Mouse (Mus musculus) liver, embryonic 16.5 days (tissue): ENCODE results near the gene Zranb3. TPM values are rescaled to one million over a fixed set of nuclear protein-coding genes. Genes with fewer than 3 reads are reported as not detected.
"Not testable (repeated sequence)": the region's sequence is repeated elsewhere in the genome, so short reads cannot be mapped to it uniquely, and the experiment has no call there.

Source experiments
- ATAC-seq: fragments of 200-750 bp; cut with Nextera tagmentation; 2 replicates; pipeline ENCODE4 v1.8.0; 2017; ENCODE audit warnings: low read depth, mild to moderate bottlenecking, moderate number of reproducible peaks, moderate library complexity
- H3K27ac ChIP-seq: fragments of 300-500 bp; sonication (generic); 2 replicates; pipeline ENCODE4 v1.5.1; 2014; ENCODE audit warnings: mild to moderate bottlenecking, low read length
- H3K27me3 ChIP-seq: fragments of 300-500 bp; sonication (generic); 2 replicates; pipeline ENCODE4 v1.6.1; 2014; ENCODE audit warnings: low read depth, low read length, mixed read lengths; ENCODE audit not compliant: control insufficient read depth, insufficient read depth
- H3K36me3 ChIP-seq: fragments of 300-500 bp; sonication (generic); 2 replicates; pipeline ENCODE4 v1.6.1; 2014; ENCODE audit warnings: mild to moderate bottlenecking; ENCODE audit not compliant: control insufficient read depth, insufficient read depth
- H3K4me1 ChIP-seq: fragments of 300-500 bp; sonication (generic); 2 replicates; pipeline ENCODE4 v1.6.1; 2014; ENCODE audit warnings: low read depth, low read length, mixed read lengths; ENCODE audit not compliant: control insufficient read depth
- H3K4me2 ChIP-seq: fragments of 300-500 bp; sonication (generic); 2 replicates; pipeline ENCODE4 v1.6.1; 2014; ENCODE audit warnings: low read depth, low read length, mixed read lengths
- H3K4me3 ChIP-seq: fragments of 300-500 bp; sonication (generic); 2 replicates; pipeline ENCODE4 v1.5.1; 2014; ENCODE audit warnings: low read depth, mild to moderate bottlenecking, low read length
- H3K9ac ChIP-seq: fragments of 300-500 bp; sonication (generic); 2 replicates; pipeline ENCODE4 v1.6.1; 2014; ENCODE audit warnings: low read depth, low read length
- H3K9me3 ChIP-seq: fragments of 300-500 bp; sonication (generic); replicated peaks from 2 replicates; pipeline ENCODE4 v1.6.1; 2016; ENCODE audit warnings: low read length; ENCODE audit not compliant: control insufficient read depth
- WGBS: fragments of 180-500 bp; shearing (Covaris S2); extraction: QIAGEN DNeasy Blood & Tissue Kit; methylation state at CpG from one replicate; pipeline ENCODE4 v1.1.7; 2014; ENCODE audit not compliant: insufficient replicate concordance; 5-methylcytosine and 5-hydroxymethylcytosine counted together
- polyA plus RNA-seq: library from polyadenylated mRNA; unstranded; fragments of >200 nt; fragmentation: Nextera tagmentation; extraction: Ambion mirVana; gene quantifications from 2 replicates; pipeline ENCODE4 v1.2.1, GENCODE M21; 2015

The Zranb3 gene
- polyA plus RNA-seq, 1 experiment from 2014 or later = 3.4 TPM

DNA sequence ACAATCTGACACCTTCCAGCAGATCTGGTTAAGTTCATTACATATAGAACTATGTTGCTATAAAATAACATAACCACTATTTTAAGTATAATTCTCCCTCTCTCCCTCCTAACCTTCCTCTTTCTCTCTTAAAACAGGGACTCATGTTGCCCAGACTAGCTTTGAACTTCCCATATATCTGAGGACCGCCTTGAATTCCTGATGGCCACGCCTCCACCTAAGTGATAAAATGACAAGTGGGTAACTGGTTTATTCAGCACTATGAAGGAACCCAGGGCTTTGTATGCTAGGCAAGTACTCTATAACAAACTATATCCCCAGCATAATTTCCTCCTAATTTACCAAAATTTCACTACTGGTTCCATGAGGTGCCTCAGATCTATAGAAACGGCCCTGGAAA, 139.5 kb downstream of the Zranb3 start:
- Histone ChIP-seq H3K4me1 (no peaks in the 10 kb centered on the region), H3K27ac (no peak overlapping the region), H3K4me3 (no peak overlapping the region), H3K9ac (no peak overlapping the region), H3K36me3 (no peaks in the 10 kb centered on the region), H3K27me3 (no peaks in the 10 kb centered on the region), H3K9me3 (no peaks in the 10 kb centered on the region), H3K4me2 (no peak overlapping the region)
- WGBS = 73% methylated on average over 3 of the region's 3 CpGs
- ATAC-seq = no peak

DNA sequence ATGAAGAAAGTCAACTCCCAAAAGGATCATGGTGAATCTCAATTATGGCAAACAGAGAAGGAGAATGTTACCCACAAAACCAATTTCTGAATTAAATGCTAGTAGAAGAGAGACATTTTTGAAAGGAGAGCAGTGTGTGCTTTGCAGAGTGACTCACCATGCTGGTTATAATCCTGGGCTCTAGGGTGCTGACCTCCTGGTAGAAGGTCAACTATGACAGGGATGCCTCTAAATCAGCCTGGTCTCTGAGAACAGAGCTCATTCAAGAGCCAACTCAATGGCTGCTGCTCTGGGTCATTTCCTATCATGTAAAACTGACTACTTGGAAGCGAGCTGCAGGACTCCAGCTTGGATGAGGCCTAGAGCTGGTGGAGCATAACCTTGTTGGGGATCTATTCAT, 141.7 kb downstream of the Zranb3 start:
- no peak overlapping the region for H3K4me3 ChIP-seq
- H3K9ac ChIP-seq = no peak overlapping the region
- H3K4me1 ChIP-seq = no peaks in the 10 kb centered on the region
- H3K27ac ChIP-seq = no peak overlapping the region
- WGBS = 76% methylated on average over 1 of the region's 1 CpGs
- no peak for ATAC-seq
- H3K27me3 ChIP-seq = no peaks in the 10 kb centered on the region
- H3K4me2 ChIP-seq = no peak overlapping the region
- H3K9me3 ChIP-seq = no peaks in the 10 kb centered on the region
- H3K36me3 ChIP-seq = no peaks in the 10 kb centered on the region

DNA sequence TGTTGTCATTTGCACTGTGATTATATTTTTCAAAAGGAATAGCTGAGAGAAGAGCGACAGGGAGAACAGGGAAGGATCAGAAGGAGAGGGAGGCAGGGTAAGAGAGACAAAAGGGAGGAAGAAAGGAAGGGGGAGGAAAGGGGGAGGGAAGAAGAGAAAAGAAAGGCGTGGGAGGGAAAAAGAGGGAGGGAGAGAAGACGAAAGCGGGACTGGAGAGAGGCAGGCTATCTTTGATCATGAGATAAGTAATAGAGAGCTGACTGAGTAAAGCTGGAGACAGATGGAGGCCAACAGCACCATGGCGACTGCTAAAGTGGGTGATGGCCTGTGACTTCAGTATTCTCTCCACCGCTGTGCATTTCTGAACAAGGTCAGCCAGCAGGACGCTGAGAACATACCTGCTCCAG, 143.5 kb downstream of the Zranb3 start:
- H3K4me2 ChIP-seq = no peak overlapping the region
- 61% methylated on average over 7 of the region's 7 CpGs for WGBS
- no peaks in the 10 kb centered on the region for H3K36me3 ChIP-seq
- H3K4me1 ChIP-seq = no peaks in the 10 kb centered on the region
- H3K27me3 ChIP-seq = no peaks in the 10 kb centered on the region
- no peak overlapping the region for H3K9ac ChIP-seq
- no peak overlapping the region for H3K4me3 ChIP-seq
- H3K27ac ChIP-seq = no peak overlapping the region
- ATAC-seq = no peak
- H3K9me3 ChIP-seq = no peaks in the 10 kb centered on the region

DNA sequence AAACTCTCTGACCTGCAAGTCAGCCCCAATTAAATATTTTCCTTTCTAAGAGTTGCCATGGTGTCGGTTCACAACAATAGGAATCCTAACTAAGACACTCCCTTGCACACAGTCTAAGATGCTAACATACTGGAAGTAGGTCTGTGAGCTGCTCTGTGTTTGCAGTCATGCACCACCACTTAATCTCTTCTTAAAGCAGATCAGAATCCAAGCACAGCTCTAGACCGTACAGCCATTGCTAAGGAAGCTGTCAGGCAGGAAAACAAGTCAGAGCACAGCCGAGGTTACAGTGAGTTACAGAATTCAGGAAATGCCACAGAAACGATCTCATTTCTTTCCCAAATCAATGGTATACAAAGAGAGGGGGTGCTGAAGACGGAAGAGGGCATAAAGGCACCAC, 144.0 kb downstream of the Zranb3 start:
- H3K4me2 ChIP-seq = no peak overlapping the region
- ATAC-seq = no peak
- no peaks in the 10 kb centered on the region for H3K9me3 ChIP-seq
- no peaks in the 10 kb centered on the region for H3K36me3 ChIP-seq
- no peak overlapping the region for H3K9ac ChIP-seq
- no peaks in the 10 kb centered on the region for H3K27me3 ChIP-seq
- no peak overlapping the region for H3K27ac ChIP-seq
- no peaks in the 10 kb centered on the region for H3K4me1 ChIP-seq
- 48% methylated on average over 5 of the region's 5 CpGs for WGBS
- H3K4me3 ChIP-seq = no peak overlapping the region

DNA sequence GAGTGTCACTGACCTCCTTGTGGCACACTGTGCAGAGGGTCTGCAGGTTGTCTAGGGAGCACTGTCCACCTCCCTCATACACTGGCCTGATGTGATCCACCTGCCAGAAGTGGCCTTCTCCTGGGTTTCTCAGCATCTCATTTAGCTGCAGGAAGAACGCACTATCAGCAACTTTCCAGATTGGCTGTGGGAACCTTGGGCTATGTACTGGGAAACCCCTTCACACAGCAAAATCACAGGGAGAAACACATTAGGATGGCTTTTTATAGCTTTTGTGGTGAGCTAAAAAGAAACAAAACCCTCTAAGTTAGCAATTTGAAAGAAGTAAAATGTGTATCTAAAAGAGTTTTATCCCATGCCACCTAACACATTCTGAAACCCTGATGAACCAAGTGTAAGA, 146.3 kb downstream of the Zranb3 start:
- WGBS = 85% methylated on average over 1 of the region's 1 CpGs
- ATAC-seq = no peak
- H3K27ac ChIP-seq = no peak overlapping the region
- no peak overlapping the region for H3K9ac ChIP-seq
- no peaks in the 10 kb centered on the region for H3K27me3 ChIP-seq
- no peak overlapping the region for H3K4me3 ChIP-seq
- no peaks in the 10 kb centered on the region for H3K36me3 ChIP-seq
- H3K4me2 ChIP-seq = no peak overlapping the region
- H3K4me1 ChIP-seq = no peaks in the 10 kb centered on the region
- H3K9me3 ChIP-seq = no peaks in the 10 kb centered on the region

DNA sequence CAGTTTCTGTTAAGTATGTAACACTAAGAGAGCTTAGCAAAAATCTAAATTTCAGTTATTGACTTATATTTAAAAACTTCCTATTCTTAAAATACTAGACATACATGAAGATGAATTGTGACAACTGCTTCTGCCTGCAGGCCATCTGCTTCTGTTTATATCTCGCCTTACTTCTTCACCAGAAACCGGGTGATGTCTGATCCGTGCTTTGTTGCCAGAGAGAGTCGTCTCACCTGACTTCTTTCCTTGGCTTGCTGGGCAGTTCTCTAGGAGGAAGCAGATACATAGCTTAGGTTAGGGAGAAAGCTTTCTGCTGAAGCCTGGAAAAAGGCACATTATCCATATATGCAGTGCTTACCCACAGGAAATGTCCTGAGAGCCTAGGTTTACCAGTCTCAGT, 148.0 kb downstream of the Zranb3 start:
- no peak overlapping the region for H3K27ac ChIP-seq
- WGBS = 83% methylated on average over 4 of the region's 4 CpGs
- H3K9me3 ChIP-seq = no peaks in the 10 kb centered on the region
- no peak overlapping the region for H3K4me2 ChIP-seq
- H3K4me1 ChIP-seq = no peaks in the 10 kb centered on the region
- no peak overlapping the region for H3K9ac ChIP-seq
- no peaks in the 10 kb centered on the region for H3K27me3 ChIP-seq
- ATAC-seq = no peak
- H3K36me3 ChIP-seq = no peaks in the 10 kb centered on the region
- no peak overlapping the region for H3K4me3 ChIP-seq

DNA sequence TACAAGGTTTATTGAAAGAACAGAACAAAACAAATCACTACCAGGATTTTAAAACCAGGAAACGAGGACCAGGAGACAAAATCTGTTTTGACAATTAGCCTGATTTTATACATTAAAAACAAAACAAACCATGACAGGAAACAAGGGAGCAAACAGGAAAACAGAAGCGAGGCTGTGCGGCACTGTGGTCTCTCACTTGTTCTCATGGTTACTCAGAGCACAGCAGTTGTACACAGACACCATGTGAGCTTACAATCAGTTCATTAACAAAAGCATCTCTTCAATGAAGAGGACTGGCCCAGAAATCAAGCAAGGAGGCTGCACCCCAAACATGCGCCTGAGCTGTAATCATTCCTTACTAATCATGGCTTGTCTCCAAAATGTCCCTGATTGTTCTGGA, 148.6 kb downstream of the Zranb3 start:
- H3K9me3 ChIP-seq, H3K9ac ChIP-seq, H3K27ac ChIP-seq, H3K4me1 ChIP-seq, H3K4me3 ChIP-seq, H3K27me3 ChIP-seq, ATAC-seq, H3K36me3 ChIP-seq, H3K4me2 ChIP-seq: not testable (repeated sequence)
- 71% methylated on average over 4 of the region's 4 CpGs for WGBS

DNA sequence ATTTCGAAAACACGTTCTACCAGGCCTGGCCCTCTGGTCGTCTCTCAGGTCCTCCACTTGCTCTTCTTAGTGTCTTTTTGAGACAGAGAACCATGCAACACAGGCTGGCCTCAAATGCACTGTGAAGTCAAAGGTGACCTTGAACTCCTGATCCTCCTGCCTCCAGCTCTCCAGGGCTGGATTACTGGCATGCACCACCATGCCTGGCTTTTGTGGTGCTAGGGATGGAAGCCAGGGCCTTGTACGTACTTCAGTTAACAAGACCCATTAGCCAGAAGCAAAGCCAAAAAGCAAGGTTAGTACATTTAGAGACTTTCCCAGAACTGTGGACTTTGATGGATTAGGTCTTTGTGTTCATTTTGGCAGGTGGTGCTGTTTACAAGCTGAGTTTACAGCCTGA, 150.6 kb downstream of the Zranb3 start:
- Histone ChIP-seq H3K4me2 (no peak overlapping the region), H3K27ac (no peak overlapping the region), H3K9me3 (no peaks in the 10 kb centered on the region), H3K27me3 (no peaks in the 10 kb centered on the region), H3K9ac (no peak overlapping the region), H3K4me1 (no peaks in the 10 kb centered on the region), H3K36me3 (no peaks in the 10 kb centered on the region), H3K4me3 (no peak overlapping the region)
- ATAC-seq = no peak
- WGBS = 68% methylated on average over 4 of the region's 4 CpGs

DNA sequence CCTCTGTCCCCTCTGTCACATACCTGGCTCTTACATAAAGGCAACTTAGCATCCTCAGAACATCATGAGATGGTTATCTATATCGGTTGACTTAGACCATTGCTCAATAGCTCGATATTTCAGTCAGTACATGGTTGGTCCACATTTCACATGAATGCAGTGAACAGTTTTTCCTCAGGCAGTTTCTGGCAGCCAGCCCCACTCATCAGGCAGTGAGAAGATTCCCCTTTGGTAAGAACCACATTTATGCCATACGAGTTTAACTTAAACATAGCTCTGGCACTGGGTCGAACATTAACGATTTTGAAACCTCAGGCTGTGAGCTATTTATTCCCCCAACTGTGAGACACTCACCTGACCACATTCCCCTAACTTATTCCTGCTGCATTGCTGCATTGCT, 154.1 kb downstream of the Zranb3 start:
- Histone ChIP-seq H3K4me3 (no peak overlapping the region), H3K9ac (no peak overlapping the region), H3K36me3 (0 out of 2 replicates have a peak, but pooled peaks cover 3% of the 10 kb centered on the region), H3K27ac (no peak overlapping the region), H3K27me3 (no peaks in the 10 kb centered on the region), H3K4me1 (no peaks in the 10 kb centered on the region), H3K4me2 (no peak overlapping the region), H3K9me3 (no peaks in the 10 kb centered on the region)
- WGBS = 67% methylated on average over 5 of the region's 5 CpGs
- no peak for ATAC-seq
